Mouse (Mus musculus) adrenal gland, adult 2 months (tissue): ENCODE measurements around the gene Sae1. TPM values are rescaled to one million over a fixed set of nuclear protein-coding genes. Genes with fewer than 3 reads are reported as not detected.
A peak's percentile ranks its signal among the peaks of the same experiment; 100 is the strongest.

Experiments used
- DNase-seq: peaks from one replicate; pipeline ENCODE4 v3.0.0; 2021
- polyA plus RNA-seq: library from polyadenylated mRNA; depleted of rRNA; stranded (reverse); fragments of >200 nt; gene quantifications from 2 replicates; pipeline ENCODE4 v1.2.3, GENCODE M21; 2012; rRNA removed
- total RNA-seq, 2 experiments: library from RNA; stranded (reverse); gene quantifications; 2 replicates each; pipeline ENCODE4 v1.2.3; 2021

Sae1 gene
- total and polyA plus RNA-seq, 3 experiments = 8.9 to 72.0 (median 61.0) TPM

- DNase-seq = no peak
Measured at GRCm38 (mm10) chr7:16274922-16275890, 112.4 kb downstream of the Sae1 start.

- peak; percentile 89 for DNase-seq
Measured at GRCm38 (mm10) chr7:16273766-16274140, 113.9 kb downstream of the Sae1 start.

GRCm38 (mm10) chr7:16273081-16273765, 114.4 kb downstream of the Sae1 start, which contains the start of gene Inafm1:
Inafm1 (minus strand) TSS chr7:16273617.
- DNase-seq = peak; percentile 92

GRCm38 (mm10) chr7:16272681-16273080, 114.9 kb downstream of the Sae1 start:
- peak; percentile 85 for DNase-seq

GRCm38 (mm10) chr7:16271139-16271538, 116.5 kb downstream of the Sae1 start:
- DNase-seq = no peak

Other genes starting within 250 kb of the Sae1 start
- 10 to 100 TPM; 11.5 to 13.8 TPM for gene Meis3, start 212.7 kb downstream of the Sae1 start, total RNA-seq
- gene Meis3, start 212.7 kb downstream of the Sae1 start, polyA plus RNA-seq = 59.3 and 60.9 TPM in 2 replicates
- gene Dhx34, start 165.8 kb downstream of the Sae1 start, total RNA-seq = 10 to 100 TPM; 10.3 to 12.6 TPM
- 37.1 and 44.3 TPM in 2 replicates for gene Dhx34, start 165.8 kb downstream of the Sae1 start, polyA plus RNA-seq
- gene C5ar2, start 143.7 kb downstream of the Sae1 start, total RNA-seq = under 1 TPM; 0.52 to 0.59 TPM
- gene C5ar2, start 143.7 kb downstream of the Sae1 start, polyA plus RNA-seq = 0.43 and 0.71 TPM in 2 replicates
- 10 to 100 TPM in 1 of 2 experiments, 1 to 10 TPM in 1; 5.7 to 10.4 TPM for gene C5ar1, start 128.3 kb downstream of the Sae1 start, total RNA-seq
- 7.1 and 9.0 TPM in 2 replicates for gene C5ar1, start 128.3 kb downstream of the Sae1 start, polyA plus RNA-seq
- gene Inafm1, start 114.2 kb downstream of the Sae1 start, total RNA-seq = 10 to 100 TPM; 13.3 to 22.9 TPM
- gene Inafm1, start 114.2 kb downstream of the Sae1 start, polyA plus RNA-seq = 160 and 217 TPM in 2 replicates
- 10 to 100 TPM; 53.9 to 61.2 TPM for gene Ccdc9, start 101.0 kb downstream of the Sae1 start, total RNA-seq
- 17.4 and 19.8 TPM in 2 replicates for gene Ccdc9, start 101.0 kb downstream of the Sae1 start, polyA plus RNA-seq
- gene Bbc3, start 79.4 kb downstream of the Sae1 start, total RNA-seq = 1 to 10 TPM; 3.3 to 9.1 TPM
- 62.4 and 114 TPM in 2 replicates for gene Bbc3, start 79.4 kb downstream of the Sae1 start, polyA plus RNA-seq
- gene Zc3h4, start 13.1 kb upstream of the Sae1 start, total RNA-seq = 10 to 100 TPM; 33.0 to 47.7 TPM
- 40.7 and 48.8 TPM in 2 replicates for gene Zc3h4, start 13.1 kb upstream of the Sae1 start, polyA plus RNA-seq
- gene Tmem160, start 65.0 kb upstream of the Sae1 start, total RNA-seq = 10 to 100 TPM; 31.1 to 76.6 TPM
- gene Tmem160, start 65.0 kb upstream of the Sae1 start, polyA plus RNA-seq = 409 and 528 TPM in 2 replicates
- gene Npas1, start 89.9 kb upstream of the Sae1 start, total RNA-seq = not detected
- gene Npas1, start 89.9 kb upstream of the Sae1 start, polyA plus RNA-seq = not detected in 2 replicates
- gene Arhgap35, start 227.2 kb upstream of the Sae1 start, total RNA-seq = 10 to 100 TPM; 62.2 to 64.8 TPM
- 21.6 and 26.2 TPM in 2 replicates for gene Arhgap35, start 227.2 kb upstream of the Sae1 start, polyA plus RNA-seq